Mouse (Mus musculus) natural killer cell, adult 2 months (primary cell): Measurements from ENCODE around the gene Oas1a.
"Not testable (repeated sequence)": the region's sequence is repeated elsewhere in the genome, so short reads cannot be mapped to it uniquely, and the experiment has no call there.

Experiments used
- DNase-seq, 2 experiments: peaks; one replicate each; pipeline ENCODE4 v3.0.0; 2022; ENCODE audit warnings: low spot score in 2 of 2

Gene Oas1a

DNA sequence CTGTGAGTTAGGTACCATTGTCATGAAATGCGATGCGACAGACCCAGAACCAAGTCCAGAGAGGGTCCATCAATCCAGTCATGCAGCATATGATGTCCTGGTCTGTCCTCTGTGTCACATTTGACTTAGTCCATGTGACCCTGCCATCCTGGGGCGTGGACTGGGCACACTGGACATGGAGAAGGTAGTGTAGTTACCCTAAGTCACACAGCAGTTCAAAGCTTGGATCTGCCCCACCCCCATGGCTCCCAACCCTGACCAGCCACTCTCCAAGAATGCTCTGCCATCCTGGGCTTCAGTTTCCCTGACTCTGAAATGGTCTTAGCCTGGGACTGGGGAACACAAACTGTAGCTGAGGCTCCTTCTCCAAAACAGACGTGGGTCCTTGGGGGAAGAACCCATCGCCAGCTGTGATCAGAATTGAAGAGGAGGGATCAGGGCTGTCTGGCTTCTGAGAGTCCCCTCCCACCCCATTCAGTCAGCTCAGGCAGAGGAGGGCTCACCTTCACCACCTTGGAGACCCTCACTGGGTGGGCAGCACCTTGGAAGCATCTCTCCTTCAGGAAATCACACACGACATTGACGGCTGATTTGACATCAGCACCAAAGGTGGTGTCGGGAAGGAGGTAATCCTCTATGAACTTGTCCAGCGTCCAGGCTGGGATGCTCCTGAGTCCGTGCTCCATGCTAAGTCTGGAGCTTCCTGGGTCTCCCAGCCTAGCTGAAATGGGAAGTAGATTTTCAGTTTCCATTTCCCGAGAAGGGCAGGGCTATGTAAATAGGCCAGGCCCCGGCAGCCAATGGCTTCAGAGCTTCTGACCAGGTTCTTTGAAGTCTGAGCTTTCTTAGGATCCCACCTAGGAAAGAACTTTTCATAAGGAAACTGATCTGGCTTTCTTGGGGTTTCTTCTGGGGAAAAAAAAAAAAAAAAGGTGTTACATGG, at the start of gene Oas1a:
Gene Oas1a, minus strand, starts transcription at position 731 of the 943 bp plus-strand sequence.
- DNase-seq, result not testable (repeated sequence)

- peak in 1 of 2 experiments; percentile 18 for DNase-seq
Measured at GRCm38 (mm10) chr5:120953974-120954373, 46.7 kb upstream of the Oas1a start.

GRCm38 (mm10) chr5:120952242-120952770, 45.0 kb upstream of the Oas1a start:
- DNase-seq, result no peak

- no peak for DNase-seq
Measured at GRCm38 (mm10) chr5:120942076-120942475, 34.8 kb upstream of the Oas1a start.

GRCm38 (mm10) chr5:120938586-120938985, 31.3 kb upstream of the Oas1a start:
- no peak for DNase-seq

DNA sequence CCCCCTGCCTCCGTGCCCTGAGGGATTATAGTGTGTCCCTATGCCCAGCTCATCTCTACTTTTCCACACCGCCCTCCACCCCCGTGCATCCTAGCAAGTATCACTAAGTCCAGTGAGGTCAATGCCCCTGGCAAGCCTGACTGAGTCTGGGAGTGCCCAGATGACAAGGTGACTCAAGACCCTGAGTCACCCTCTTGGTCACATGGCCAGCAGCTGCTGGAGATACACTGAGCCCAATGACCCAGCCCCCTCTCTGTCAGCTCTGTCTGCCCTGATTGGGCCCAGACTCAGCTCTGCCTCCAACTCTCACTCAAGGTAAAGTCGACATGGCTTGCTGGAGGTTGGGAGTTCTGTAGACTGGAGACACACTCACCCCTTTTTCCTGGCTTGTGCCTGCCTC, 30.5 kb upstream of the Oas1a start:
- no peak for DNase-seq

GRCm38 (mm10) chr5:120933966-120934365, 26.6 kb upstream of the Oas1a start:
- no peak for DNase-seq

GRCm38 (mm10) chr5:120927036-120927435, 19.7 kb upstream of the Oas1a start:
- DNase-seq, result no peak

DNA sequence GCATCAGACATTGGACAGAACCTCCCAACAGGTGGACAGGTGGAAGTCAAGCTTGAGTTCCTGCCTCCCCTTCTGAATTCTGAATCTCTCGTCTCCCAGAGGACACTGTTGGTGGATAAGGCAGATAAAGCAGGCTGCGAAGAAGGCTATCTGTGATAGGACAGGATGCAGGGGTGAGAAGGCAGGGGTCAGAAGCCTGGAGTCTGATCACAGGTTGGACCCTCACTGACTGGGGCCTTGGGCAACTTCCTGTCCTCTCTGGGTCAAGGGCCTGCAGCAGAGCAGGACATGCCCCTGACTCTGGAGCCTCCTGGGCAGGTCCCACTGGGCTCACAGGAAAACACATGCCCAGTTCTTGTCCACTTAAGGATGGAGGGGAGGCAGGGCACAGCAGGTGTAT, 19.0 kb upstream of the Oas1a start:
- DNase-seq, result not testable (repeated sequence)

DNA sequence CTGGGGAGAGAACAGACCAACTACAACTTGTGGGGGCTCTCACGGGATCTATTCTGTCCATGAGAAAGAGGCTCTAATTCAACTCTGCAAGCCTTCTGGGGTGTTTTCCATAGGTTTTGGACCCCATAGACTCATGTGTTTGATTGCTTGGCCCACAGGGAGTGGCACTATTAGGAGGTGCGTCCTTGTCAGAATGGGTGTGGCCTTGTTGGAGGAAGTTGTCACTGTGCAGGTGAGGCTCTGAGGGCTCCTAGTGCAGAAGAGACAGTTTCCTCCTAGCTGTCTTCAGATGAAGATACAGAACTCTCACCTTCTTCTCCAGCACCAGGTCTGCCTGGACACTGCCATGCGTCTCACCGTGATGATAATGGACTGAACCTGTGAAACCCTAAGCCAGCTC, 17.2 kb upstream of the Oas1a start:
- not testable (repeated sequence) for DNase-seq

GRCm38 (mm10) chr5:120923969-120924368, 16.6 kb upstream of the Oas1a start:
- DNase-seq, result no peak

DNA sequence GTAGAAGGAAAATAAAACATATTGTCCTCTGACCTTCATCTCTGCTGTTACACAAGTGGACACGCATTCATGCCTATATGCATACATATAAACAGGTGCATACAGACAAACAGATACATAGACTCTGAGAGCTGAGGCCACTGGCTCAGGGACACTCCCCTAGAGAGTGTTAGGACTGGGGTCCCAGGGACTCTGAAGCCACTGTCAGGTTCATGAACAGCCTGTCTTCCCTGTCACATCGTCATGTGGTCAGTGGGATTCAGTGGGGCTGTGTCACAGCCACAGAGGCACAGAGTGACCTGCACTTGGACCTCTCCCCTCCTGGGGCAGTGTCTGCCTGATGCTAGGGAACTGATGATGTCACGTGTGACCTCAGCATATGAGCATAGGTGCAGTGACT, 13.0 kb upstream of the Oas1a start:
- DNase-seq, result no peak

- not testable (repeated sequence) for DNase-seq
Measured at GRCm38 (mm10) chr5:120919156-120919935, 12.0 kb upstream of the Oas1a start.

GRCm38 (mm10) chr5:120914204-120914603, 6.9 kb upstream of the Oas1a start, which contains the start of gene Oas1d:
Gene Oas1d (plus strand): TSS chr5:120914536.
- DNase-seq, result not testable (repeated sequence)

- no peak for DNase-seq
Measured at GRCm38 (mm10) chr5:120908196-120908920, 1.0 kb upstream of the Oas1a start.

- DNase-seq, result no peak
Measured at GRCm38 (mm10) chr5:120902056-120902455, 5.3 kb downstream of the Oas1a start.

DNA sequence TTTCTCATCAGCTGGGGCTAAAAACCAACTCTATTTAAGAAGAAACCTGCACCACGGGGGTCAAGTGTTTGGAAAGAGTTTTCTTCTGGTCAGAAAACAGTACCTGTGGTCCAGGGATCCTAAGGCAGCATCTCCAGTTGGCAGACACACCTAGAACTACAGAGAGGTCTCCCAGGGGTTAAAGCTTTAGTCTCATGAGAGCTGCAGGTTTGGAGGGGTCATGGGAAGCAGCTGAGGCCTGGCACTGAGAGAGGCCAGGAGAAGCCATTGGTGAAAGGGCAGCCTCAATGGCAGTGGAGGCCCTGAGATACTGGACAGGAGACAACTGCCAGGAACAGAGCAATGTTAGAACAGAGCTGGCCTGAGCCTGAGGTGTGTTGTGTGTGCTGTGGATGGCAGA, 6.7 kb downstream of the Oas1a start:
- no peak for DNase-seq

DNA sequence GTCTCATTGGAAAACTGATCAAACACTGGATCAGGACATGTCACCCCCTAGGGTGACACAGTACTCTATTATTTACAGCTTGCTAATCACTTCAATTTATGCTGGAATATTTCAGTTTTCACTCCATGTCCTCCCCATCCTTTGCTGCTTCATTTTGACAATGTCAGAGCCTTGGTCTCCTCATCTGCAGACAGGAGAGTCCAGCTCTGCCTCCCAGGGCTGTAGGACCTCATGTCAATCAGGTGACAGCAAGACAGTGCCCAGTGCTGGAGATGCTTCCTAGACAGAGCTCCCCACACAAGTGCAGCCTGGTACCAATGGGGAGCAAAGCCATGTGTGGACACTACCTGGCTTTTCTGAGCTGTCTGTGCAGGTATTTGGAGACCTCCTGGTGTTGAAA, 8.6 kb downstream of the Oas1a start:
- DNase-seq, result no peak

- no peak for DNase-seq
Measured at GRCm38 (mm10) chr5:120898307-120898706, 9.0 kb downstream of the Oas1a start.

- no peak for DNase-seq
Measured at GRCm38 (mm10) chr5:120895231-120895900, 12.0 kb downstream of the Oas1a start.

DNA sequence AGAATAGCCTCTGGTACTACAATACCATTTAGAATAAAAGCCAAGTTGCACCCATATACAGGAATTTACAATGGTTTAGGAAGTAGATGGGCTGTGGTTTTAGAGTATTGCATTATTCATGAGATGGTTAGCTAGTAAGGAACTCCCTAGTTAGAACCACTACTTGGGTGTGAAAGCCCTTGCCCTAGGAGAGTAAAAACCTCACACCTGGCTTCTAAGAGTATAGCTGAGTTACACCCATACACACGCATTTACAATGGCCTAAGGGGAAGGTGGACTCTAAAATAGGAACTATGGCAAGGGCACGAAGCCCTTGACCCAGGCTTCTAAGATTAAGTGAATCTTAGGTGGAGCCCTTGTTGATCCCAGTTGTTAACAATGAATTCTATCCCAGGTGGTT, 12.6 kb downstream of the Oas1a start:
- DNase-seq, result not testable (repeated sequence)
